Mouse (Mus musculus) C2C12 (cell line): Measurements from ENCODE around the gene Prkar1a. TPM values are rescaled to one million over a fixed set of nuclear protein-coding genes. Genes with fewer than 3 reads are reported as not detected.
A peak's percentile ranks its signal among the peaks of the same experiment; 100 is the strongest.

Experiments
- H3K27me3 ChIP-seq: one replicate; pipeline ENCODE4 v1.6.1; 2011; ENCODE audit not compliant: control insufficient read depth, insufficient read depth, insufficient read length
- H3K36me3 ChIP-seq: one replicate; pipeline ENCODE4 v1.6.1; 2011; ENCODE audit not compliant: control insufficient read depth, insufficient read depth
- H3K4me3 ChIP-seq: one replicate; pipeline ENCODE4 v1.5.1; 2011; ENCODE audit warnings: mild to moderate bottlenecking, control low read depth; ENCODE audit not compliant: poor library complexity, insufficient read depth, severe bottlenecking
- H3K79me2 ChIP-seq: one replicate; pipeline ENCODE4 v1.6.1; 2011; ENCODE audit not compliant: control insufficient read depth, insufficient read depth
- H3K79me3 ChIP-seq: one replicate; pipeline ENCODE4 v1.6.1; 2011; ENCODE audit warnings: low read depth, control low read depth
- H3ac ChIP-seq: one replicate; pipeline ENCODE3; 2011; ENCODE audit warnings: low read depth; ENCODE audit not compliant: control insufficient read depth, insufficient read length
- CEBPB ChIP-seq: IDR thresholded peaks from one replicate; pipeline ENCODE4 v1.6.1; 2011; ENCODE audit warnings: low read depth, mild to moderate bottlenecking, control low read depth, moderate library complexity
- CTCF ChIP-seq: IDR thresholded peaks from one replicate; pipeline ENCODE4 v1.5.1; 2011; ENCODE audit not compliant: control insufficient read depth, insufficient read depth, insufficient read length
- FOSL1 ChIP-seq: IDR thresholded peaks from one replicate; pipeline ENCODE4 v1.8.0; 2011; ENCODE audit warnings: mild to moderate bottlenecking, low read length; ENCODE audit not compliant: poor library complexity, insufficient read depth, severe bottlenecking
- MAX ChIP-seq: IDR thresholded peaks from one replicate; pipeline ENCODE4 v1.6.1; 2011; ENCODE audit warnings: mild to moderate bottlenecking, control low read depth
- MYOD1 ChIP-seq: IDR thresholded peaks from one replicate; pipeline ENCODE4 v1.6.1; 2011; ENCODE audit warnings: low read depth; ENCODE audit not compliant: control insufficient read depth, insufficient read length
- MYOG ChIP-seq: IDR thresholded peaks from one replicate; pipeline ENCODE4 v1.6.1; 2011; ENCODE audit not compliant: control insufficient read depth, insufficient read length; ENCODE audit errors: extremely low read depth
- USF1 ChIP-seq: IDR thresholded peaks from one replicate; pipeline ENCODE4 v1.6.1; 2011; ENCODE audit warnings: low read depth, mild to moderate bottlenecking, control low read depth, moderate library complexity
- polyA plus RNA-seq: library from polyadenylated mRNA; unstranded; fragments of >200 nt; fragmentation: generic; extraction: Trizol; gene quantifications from one replicate; pipeline ENCODE4 v1.2.1, GENCODE M21; 2012; ENCODE audit warnings: missing spikeins

Gene Prkar1a
- polyA plus RNA-seq, 1 experiment: 237 TPM

DNA sequence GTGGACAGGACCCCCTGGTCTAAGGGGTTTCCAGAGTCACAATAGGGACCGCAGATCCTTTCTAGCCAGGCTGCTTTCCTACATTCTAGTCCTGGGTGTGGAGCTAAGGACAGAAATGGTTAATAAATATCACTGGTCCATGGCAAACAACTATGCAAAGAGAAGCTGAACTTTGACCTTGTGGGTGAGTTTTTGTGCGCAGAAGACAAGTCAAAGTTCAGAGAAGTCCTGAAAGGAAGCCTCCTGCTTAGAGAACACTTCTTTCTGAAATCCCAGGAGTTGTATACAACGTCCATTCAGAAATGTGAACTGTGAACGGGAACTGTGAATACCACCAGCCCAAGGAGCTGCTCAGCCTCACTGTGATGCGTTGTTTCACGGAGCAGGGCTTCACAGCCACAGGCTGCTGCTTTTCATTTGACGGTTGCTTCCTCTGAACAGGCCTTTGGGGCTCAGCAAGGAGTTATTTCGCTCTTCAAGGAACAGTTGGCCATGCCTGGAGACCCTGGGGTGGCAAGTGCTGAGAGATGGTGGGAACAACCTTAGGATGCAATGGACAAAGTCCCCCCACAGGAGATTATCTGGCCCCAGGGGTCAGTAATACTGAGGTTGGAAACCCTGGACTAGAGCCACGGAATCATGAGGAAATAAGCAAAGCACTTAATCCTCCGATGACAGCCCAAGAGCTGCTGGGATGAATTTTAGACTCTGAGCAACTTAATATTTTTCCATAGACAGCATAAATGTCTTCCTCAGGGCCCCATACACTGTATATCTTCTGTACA is 53.0 kb downstream of the Prkar1a start:
- Histone ChIP-seq H3K79me3 (no peaks in the 10 kb centered on the region), H3ac (no peak overlapping the region), H3K4me3 (no peak overlapping the region), H3K27me3 (no peaks in the 10 kb centered on the region), H3K79me2 (no peaks in the 10 kb centered on the region), H3K36me3 (no peaks in the 10 kb centered on the region)
- TF ChIP-seq MAX (no peak), CTCF (no peak), MYOG (no peak), USF1 (no peak), FOSL1 (no peak), CEBPB (no peak), MYOD1 (no peak)

GRCm38 (mm10) chr11:109703845-109704244 is 54.6 kb downstream of the Prkar1a start:
- Histone ChIP-seq H3K36me3 (no peaks in the 10 kb centered on the region), H3K79me2 (no peaks in the 10 kb centered on the region), H3K79me3 (no peaks in the 10 kb centered on the region), H3ac (no peak overlapping the region), H3K4me3 (no peak overlapping the region), H3K27me3 (no peaks in the 10 kb centered on the region)
- TF ChIP-seq CEBPB (no peak), CTCF (no peak), USF1 (no peak), MAX (no peak), MYOD1 (no peak)

GRCm38 (mm10) chr11:109704311-109705205 is 55.4 kb downstream of the Prkar1a start:
- H3K27me3 ChIP-seq: no peaks in the 10 kb centered on the region
- H3ac ChIP-seq: no peak overlapping the region
- TF ChIP-seq CEBPB (no peak), USF1 (no peak), CTCF (no peak), MYOD1 (no peak), MAX (no peak), FOSL1 (no peak), MYOG (no peak)
- H3K4me3 ChIP-seq: no peak overlapping the region
- H3K79me2 ChIP-seq: no peaks in the 10 kb centered on the region
- no peaks in the 10 kb centered on the region for H3K79me3 ChIP-seq
- no peaks in the 10 kb centered on the region for H3K36me3 ChIP-seq

DNA sequence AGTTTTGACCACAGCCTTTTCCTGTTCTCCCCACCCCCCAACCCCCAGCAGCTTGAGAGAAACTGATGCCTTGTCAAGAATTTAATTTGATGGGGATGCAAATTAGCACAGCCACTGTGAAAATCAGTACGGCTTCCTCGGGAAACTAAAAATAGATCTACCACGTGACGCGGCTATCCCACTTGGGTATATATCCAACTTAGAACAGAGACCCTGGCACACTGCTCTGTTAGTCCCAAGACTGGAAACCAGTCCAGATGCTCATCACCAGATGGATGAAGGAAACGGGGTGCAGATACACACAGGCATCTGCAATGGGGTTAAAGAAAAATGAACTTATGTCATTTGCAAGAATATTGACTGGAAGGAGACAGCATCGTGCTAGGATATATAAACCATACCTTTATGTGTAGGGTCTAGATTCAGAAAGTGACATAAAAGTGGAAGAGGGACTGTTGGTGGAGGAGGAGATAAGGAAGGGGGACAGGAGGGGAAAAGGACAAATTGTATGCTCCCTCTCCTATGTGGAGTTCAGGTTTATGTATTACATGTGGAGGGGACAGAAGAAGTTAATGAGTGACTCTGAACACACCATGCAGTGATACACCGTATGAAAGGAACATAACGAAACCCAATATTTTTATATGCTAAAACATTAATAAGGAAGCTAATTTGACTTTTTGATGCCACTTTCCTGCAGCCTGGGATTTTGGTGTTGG is 56.3 kb downstream of the Prkar1a start:
- Histone ChIP-seq H3K36me3 (no peaks in the 10 kb centered on the region), H3K27me3 (no peaks in the 10 kb centered on the region), H3K4me3 (no peak overlapping the region), H3K79me2 (no peaks in the 10 kb centered on the region), H3ac (no peak overlapping the region), H3K79me3 (no peaks in the 10 kb centered on the region)
- TF ChIP-seq CTCF (no peak), MAX (no peak), FOSL1 (no peak), MYOD1 (no peak), MYOG (no peak), USF1 (no peak), CEBPB (no peak)

DNA sequence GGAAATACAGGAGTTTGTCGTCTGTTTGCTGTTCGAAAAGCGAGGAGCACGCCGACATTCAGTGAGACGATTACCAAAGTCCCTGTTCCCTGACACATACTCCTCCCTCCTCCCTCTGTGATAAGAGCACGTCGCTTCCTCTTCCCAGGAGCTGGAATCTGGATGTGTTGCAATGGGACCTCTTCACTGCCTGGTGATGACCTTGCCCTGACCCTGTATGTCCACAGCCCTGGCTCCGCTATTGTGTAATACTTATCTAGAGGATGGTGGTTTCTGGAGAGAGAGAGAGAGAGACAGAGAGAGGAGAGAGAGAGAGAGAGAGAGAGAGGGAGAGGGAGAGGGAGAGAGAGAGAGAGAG is 56.8 kb downstream of the Prkar1a start:
- TF ChIP-seq MAX: no peak
- TF ChIP-seq CEBPB: peak; percentile 60
- TF ChIP-seq FOSL1: no peak
- TF ChIP-seq MYOD1: no peak
- Histone ChIP-seq H3ac (no peak overlapping the region), H3K79me3 (no peaks in the 10 kb centered on the region), H3K36me3 (no peaks in the 10 kb centered on the region), H3K79me2 (no peaks in the 10 kb centered on the region), H3K27me3 (no peaks in the 10 kb centered on the region), H3K4me3 (no peak overlapping the region)
